Mouse (Mus musculus) layer of hippocampus, adult 2 months (tissue): ENCODE results near the gene Lag3. TPM values are rescaled to one million over a fixed set of nuclear protein-coding genes. Genes with fewer than 3 reads are reported as not detected.
"Not testable (repeated sequence)": the region's sequence is repeated elsewhere in the genome, so short reads cannot be mapped to it uniquely, and the experiment has no call there.

Source experiments
- DNase-seq, 2 experiments: peaks; one replicate each; pipeline ENCODE4 v3.0.0; 2022; ENCODE audit warnings: low spot score in 2 of 2
- H3K27ac ChIP-seq: fragments of 200-600 bp; 2 replicates; pipeline ENCODE4 v1.8.1; 2022
- H3K4me3 ChIP-seq: fragments of 200-600 bp; 2 replicates; pipeline ENCODE4 v1.8.1; 2022; ENCODE audit warnings: mild to moderate bottlenecking
- CTCF ChIP-seq: fragments of 200-600 bp; conservative IDR thresholded peaks from 2 replicates; pipeline ENCODE4 v1.8.1; 2022; ENCODE audit warnings: antibody characterized with exemption, mild to moderate bottlenecking, moderate library complexity
- total RNA-seq, 2 experiments: library from RNA; stranded (reverse); gene quantifications; 2 replicates each; pipeline ENCODE4 v1.2.3; 2021

Lag3 gene
- total RNA-seq, 2 experiments from 2014 or later = 1.3 to 1.7 TPM

- peak overlapping the region; percentile 59 for H3K4me3 ChIP-seq
- DNase-seq = peak; percentile 74 to 90
- peak; percentile 66 for TF ChIP-seq CTCF
- peak overlapping the region; percentile 97 for H3K27ac ChIP-seq
Measured at GRCm38 (mm10) chr6:124904161-124904981, 7.1 kb downstream of the Lag3 start.

- peak; percentile 78 for TF ChIP-seq CTCF
- DNase-seq = peak; percentile 88 to 92
- Histone ChIP-seq H3K4me3 (peak overlapping the region; percentile 59), H3K27ac (peak overlapping the region; percentile 97)
Measured at GRCm38 (mm10) chr6:124903580-124904151, 7.8 kb downstream of the Lag3 start.

GRCm38 (mm10) chr6:124901851-124902250 lies 9.7 kb downstream of the Lag3 start:
- no peak for DNase-seq
- H3K4me3 ChIP-seq = no peak overlapping the region
- TF ChIP-seq CTCF = no peak
- H3K27ac ChIP-seq = no peak overlapping the region

- Histone ChIP-seq H3K4me3 (no peak overlapping the region), H3K27ac (no peak overlapping the region)
- TF ChIP-seq CTCF = no peak
- DNase-seq = peak in 1 of 2 experiments; percentile 39
Measured at GRCm38 (mm10) chr6:124900801-124901480, 10.6 kb downstream of the Lag3 start.

- Histone ChIP-seq H3K4me3 (no peak overlapping the region), H3K27ac (no peak overlapping the region)
- no peak for TF ChIP-seq CTCF
- DNase-seq = no peak
Measured at GRCm38 (mm10) chr6:124900056-124900800, 11.3 kb downstream of the Lag3 start.

GRCm38 (mm10) chr6:124898359-124898758 lies 13.1 kb downstream of the Lag3 start:
- no peak overlapping the region for H3K4me3 ChIP-seq
- TF ChIP-seq CTCF = no peak
- no peak overlapping the region for H3K27ac ChIP-seq
- no peak for DNase-seq

GRCm38 (mm10) chr6:124894113-124894512 lies 17.4 kb downstream of the Lag3 start:
- H3K27ac ChIP-seq, DNase-seq, H3K4me3 ChIP-seq: not testable (repeated sequence)

GRCm38 (mm10) chr6:124890997-124891396 lies 20.5 kb downstream of the Lag3 start:
- TF ChIP-seq CTCF = no peak
- no peak overlapping the region for H3K27ac ChIP-seq
- H3K4me3 ChIP-seq = no peak overlapping the region

GRCm38 (mm10) chr6:124888555-124889125 lies 22.9 kb downstream of the Lag3 start:
- no peak for DNase-seq
- Histone ChIP-seq H3K4me3 (no peak overlapping the region), H3K27ac (no peak overlapping the region)
- no peak for TF ChIP-seq CTCF

More at GRCm38 (mm10) chr6:124890997-124891396, 20.5 kb downstream of the Lag3 start:
- DNase-seq = no peak

GRCm38 (mm10) chr6:124887986-124888385 lies 23.5 kb downstream of the Lag3 start, which contains the start of gene Cd4:
TSS of gene Cd4 (minus strand) at chr6:124888221.
- H3K27ac ChIP-seq = no peak within 1 kb of the TSS
- no peak for DNase-seq
- no peak for TF ChIP-seq CTCF
- H3K4me3 ChIP-seq = no peak within 1 kb of the TSS

- H3K27ac ChIP-seq = no peak overlapping the region
- DNase-seq = no peak
Measured at GRCm38 (mm10) chr6:124885956-124886381, 25.5 kb downstream of the Lag3 start.

More at GRCm38 (mm10) chr6:124885956-124886381, 25.5 kb downstream of the Lag3 start:
- no peak overlapping the region for H3K4me3 ChIP-seq
- no peak for TF ChIP-seq CTCF
